Mouse (Mus musculus): Measurements from ENCODE around the gene Baiap2l2. TPM values are rescaled to one million over a fixed set of nuclear protein-coding genes. Genes with fewer than 3 reads are reported as not detected.

Gene Baiap2l2
- total RNA-seq (2023) = 1.9 TPM

GRCm38 (mm10) chr15:79285399-79285798, at the start of gene Baiap2l2:
TSS of gene Baiap2l2 (minus strand) at chr15:79285537.

GRCm38 (mm10) chr15:79328058-79328938, 43.0 kb upstream of the Baiap2l2 start, which contains the start of gene Pla2g6:
TSS of gene Pla2g6 (minus strand) at chr15:79328390.

GRCm38 (mm10) chr15:79254661-79255060, 30.7 kb downstream of the Baiap2l2 start, which contains the start of gene Slc16a8:
TSS of gene Slc16a8 (minus strand) at chr15:79254761.

GRCm38 (mm10) chr15:79229058-79229821, 56.1 kb downstream of the Baiap2l2 start, which contains the start of the genes Pick1 and Gm49486:
TSS of gene Pick1 (plus strand) at chr15:79229173.
TSS of gene Gm49486 (plus strand) at chr15:79229391.

Other genes starting within 250 kb of the Baiap2l2 start
- gene Galr3, start 243.7 kb downstream of the Baiap2l2 start, total RNA-seq (2023) = not detected
- 29.3 TPM for gene Ankrd54, start 222.6 kb downstream of the Baiap2l2 start, total RNA-seq (2023)
- gene Eif3l, start 210.4 kb downstream of the Baiap2l2 start, total RNA-seq (2023) = 118 TPM
- gene Micall1, start 176.6 kb downstream of the Baiap2l2 start, total RNA-seq (2023) = 64.6 TPM
- 38.1 TPM for gene Polr2f, start 144.5 kb downstream of the Baiap2l2 start, total RNA-seq (2023)
- not detected for gene 1700088E04Rik, start 144.3 kb downstream of the Baiap2l2 start, total RNA-seq (2023)
- not detected for gene Sox10, start 120.3 kb downstream of the Baiap2l2 start, total RNA-seq (2023)
- gene Pick1, start 56.4 kb downstream of the Baiap2l2 start, total RNA-seq (2023) = 26.0 TPM
- gene Gm49486, start 56.1 kb downstream of the Baiap2l2 start, total RNA-seq (2023) = 0.73 TPM
- not detected for gene Slc16a8, start 30.8 kb downstream of the Baiap2l2 start, total RNA-seq (2023)
- gene Pla2g6, start 42.9 kb upstream of the Baiap2l2 start, total RNA-seq (2023) = 13.1 TPM
- 241 TPM for gene Maff, start 61.1 kb upstream of the Baiap2l2 start, total RNA-seq (2023)
- gene Tmem184b, start 118.0 kb upstream of the Baiap2l2 start, total RNA-seq (2023) = 46.1 TPM
- 100 TPM for gene Csnk1e, start 170.0 kb upstream of the Baiap2l2 start, total RNA-seq (2023)
- gene Kcnj4, start 219.7 kb upstream of the Baiap2l2 start, total RNA-seq (2023) = not detected
- not detected for gene Kdelr3, start 230.9 kb upstream of the Baiap2l2 start, total RNA-seq (2023)